ENCODE assay signal across 11 mouse cellular contexts in genomic region chr5:125120517-125121303, GRCm38 (mm10). TPM values are rescaled to one million over a fixed set of nuclear protein-coding genes. Genes with fewer than 3 reads are reported as not detected.
DNase-seq lines count a peak whose midpoint lies in the region; ATAC-seq lines count a peak whose summit lies in the region.
"Had no signal": no experiment of that assay in that cellular context is flagged by ENCODE, and none has a peak within 500 bp of the region (broad histone marks: within the 10 kb centered on the region; RNA-seq: fewer than 3 reads in every experiment).

No protein-coding gene starts in this region.

- peaks cover 59% of the 10 kb centered on the region for H3K36me3 ChIP-seq in kidney, embryonic 14.5 days (ENCODE audit: control insufficient read depth, insufficient read depth, low read length)
- H3K36me3 ChIP-seq in forebrain, embryonic 16.5 days (ENCODE audit: control insufficient read depth, insufficient read depth) = peaks cover 9% of the 10 kb centered on the region
- peaks cover 54% of the 10 kb centered on the region for H3K36me3 ChIP-seq in neural tube, embryonic 12.5 days

- no peak overlapping the region for H3K9ac ChIP-seq in kidney, embryonic 14.5 days (ENCODE audit: low read depth, low read length)
- H3K9ac ChIP-seq in forebrain, embryonic 16.5 days (replicated peaks; ENCODE audit: low read depth, low read length) = no peak overlapping the region
- no peak overlapping the region for H3K9ac ChIP-seq in neural tube, embryonic 12.5 days

- H3K27me3 ChIP-seq in kidney, embryonic 14.5 days (ENCODE audit: control insufficient read depth, insufficient read depth, low read length) = no peaks in the 10 kb centered on the region
- H3K27me3 ChIP-seq in forebrain, embryonic 16.5 days (replicated peaks; ENCODE audit: control insufficient read depth, insufficient read depth, low read length) = no peaks in the 10 kb centered on the region
- no peaks in the 10 kb centered on the region for H3K27me3 ChIP-seq in neural tube, embryonic 12.5 days (replicated peaks)

- ATAC-seq in kidney, embryonic 14.5 days (ENCODE audit: low FRiP score, low TSS enrichment) = no peak
- no peak for ATAC-seq in forebrain, embryonic 16.5 days
- no peak for ATAC-seq in neural tube, embryonic 12.5 days (ENCODE audit: low FRiP score, low read depth)

- H3K4me2 ChIP-seq in kidney, embryonic 14.5 days (replicated peaks; ENCODE audit: low read depth, low read length) = no peak overlapping the region
- no peak overlapping the region for H3K4me2 ChIP-seq in forebrain, embryonic 16.5 days (ENCODE audit: low read length)
- no peak overlapping the region for H3K4me2 ChIP-seq in neural tube, embryonic 12.5 days (replicated peaks)

- peaks cover 40% of the 10 kb centered on the region for H3K4me1 ChIP-seq in kidney, embryonic 14.5 days (ENCODE audit: control insufficient read depth, insufficient read depth, low read length)
- H3K4me1 ChIP-seq in forebrain, embryonic 16.5 days (replicated peaks; ENCODE audit: control insufficient read depth, insufficient read depth, low read length) = peaks cover 17% of the 10 kb centered on the region
- peaks cover 63% of the 10 kb centered on the region for H3K4me1 ChIP-seq in neural tube, embryonic 12.5 days

- no peaks in the 10 kb centered on the region for H3K9me3 ChIP-seq in kidney, embryonic 14.5 days (ENCODE audit: control insufficient read depth, low read length)
- H3K9me3 ChIP-seq in forebrain, embryonic 16.5 days (ENCODE audit: control insufficient read depth, low read length) = no peaks in the 10 kb centered on the region
- H3K9me3 ChIP-seq in neural tube, embryonic 12.5 days = no peaks in the 10 kb centered on the region

- H3K4me3 ChIP-seq in kidney, embryonic 14.5 days (ENCODE audit: low read length) = no peak overlapping the region
- H3K4me3 ChIP-seq in forebrain, embryonic 16.5 days (replicated peaks; ENCODE audit: low read length) = no peak overlapping the region
- H3K4me3 ChIP-seq in neural tube, embryonic 12.5 days = no peak overlapping the region

- peak overlapping the region; percentile 59 for H3K27ac ChIP-seq in kidney, embryonic 14.5 days (ENCODE audit: low read depth, low read length)
- peak overlapping the region; percentile 70 for H3K27ac ChIP-seq in forebrain, embryonic 16.5 days (ENCODE audit: low read length)
- peak overlapping the region; percentile 26; the same call in 1 of the 2 replicates for H3K27ac ChIP-seq in neural tube, embryonic 12.5 days

- WGBS in kidney, embryonic 14.5 days = 45% methylated on average over 17 of the region's 17 CpGs
- 79% methylated on average over 17 of the region's 17 CpGs for WGBS in forebrain, embryonic 16.5 days
- WGBS in neural tube, embryonic 12.5 days = 75% methylated on average over 17 of the region's 17 CpGs

- no peak for DNase-seq in kidney, adult 11 months
- DNase-seq in NIH3T3 (ENCODE audit: low read depth) = peak; percentile 76
- no peak for DNase-seq in yolk sac, embryonic 10.5 days (ENCODE audit: low spot score)
- DNase-seq in right cerebral cortex, adult 2 months (ENCODE audit: low spot score in 2 of 2) = no peak
- DNase-seq in heart, postnatal 25 days (ENCODE audit: low spot score) = no peak
- DNase-seq: adrenal gland, adult 8-10 months; cerebellum, postnatal 25 days; lung, postnatal 14 days had no signal

- intact Hi-C loops in heart, postnatal 25 days (cut with DNase I) = loop anchor here (10.0 kb wide), 1 partner anchor 54 kb away; the partner anchor contains the start of gene Ncor2

RNA-seq across cellular contexts. Expression of gene Ncor2, which starts 58.3 kb away (rescaled TPM):
- polyA plus RNA-seq in kidney, embryonic 14.5 days (2014; fragmentation: Nextera tagmentation; extraction: Ambion mirVana) = 34.6 and 35.0 TPM in 2 replicates
- 26.5 and 27.1 TPM in 2 replicates for polyA plus RNA-seq in forebrain, embryonic 16.5 days (2015; fragmentation: Nextera tagmentation; extraction: Ambion mirVana)
- polyA plus RNA-seq in neural tube, embryonic 12.5 days (2016; fragmentation: Nextera tagmentation; extraction: Ambion mirVana) = 36.0 and 36.9 TPM in 2 replicates
- total RNA-seq in heart, postnatal 25 days (2021) = 10 to 100 TPM; 67.8 to 89.5 TPM
